Mouse (Mus musculus) adrenal gland, postnatal 36 days (tissue): ENCODE data around the gene Map3k20. TPM values are rescaled to one million over a fixed set of nuclear protein-coding genes. Genes with fewer than 3 reads are reported as not detected.
A peak's percentile ranks its signal among the peaks of the same experiment; 100 is the strongest.

Source experiments
- DNase-seq, 2 experiments: peaks; one replicate each; pipeline ENCODE4 v3.0.0; 2021; ENCODE audit warnings: mixed read lengths in 1 of 2
- long read RNA-seq, 2 experiments: library from polyadenylated mRNA; stranded (forward); transcript quantifications; one replicate each; pipeline ENCODE4 v2.0.0; 2021; ENCODE audit warnings: borderline sequencing depth in 2 of 2
- total RNA-seq, 2 experiments: library from RNA; stranded (reverse); gene quantifications; 2 replicates each; pipeline ENCODE4 v1.2.3; 2021

The Map3k20 gene
- total RNA-seq, result 10 to 100 TPM; 26.1 to 30.4 TPM
- long read RNA-seq, experiment 1, full-length matches to known transcripts, result 7 of 8 reads
- long read RNA-seq, experiment 1, partial matches to known transcripts, result 0 of 8 reads
- long read RNA-seq, experiment 1, other reads (novel, unspliced or antisense), result 1 of 8 reads
- long read RNA-seq, experiment 2, partial matches to known transcripts, result 0 of 2 reads
- long read RNA-seq, experiment 2, other reads (novel, unspliced or antisense), result 1 of 2 reads

GRCm38 (mm10) chr2:72285256-72285887, at the start of gene Map3k20:
TSS of gene Map3k20 (plus strand) at chr2:72285637.
- DNase-seq, result peak; percentile 82 to 88

- no peak for DNase-seq
These were observed 47.0 kb upstream of the Map3k20 start for GRCm38 (mm10) chr2:72238421-72238820.

- DNase-seq, result no peak
These were observed 46.5 kb upstream of the Map3k20 start for GRCm38 (mm10) chr2:72238925-72239324.

- DNase-seq, result no peak
These were observed 46.0 kb upstream of the Map3k20 start for GRCm38 (mm10) chr2:72239456-72239855.

GRCm38 (mm10) chr2:72239993-72240392, 45.4 kb upstream of the Map3k20 start:
- no peak for DNase-seq

- DNase-seq, result no peak
These were observed 44.7 kb upstream of the Map3k20 start for GRCm38 (mm10) chr2:72240691-72241090.

- DNase-seq, result peak in 1 of 2 experiments; percentile 44
These were observed 43.5 kb upstream of the Map3k20 start for GRCm38 (mm10) chr2:72241714-72242472.

- no peak for DNase-seq
These were observed 42.3 kb upstream of the Map3k20 start for GRCm38 (mm10) chr2:72242910-72243675.

- DNase-seq, result no peak
These were observed 39.8 kb upstream of the Map3k20 start for GRCm38 (mm10) chr2:72245631-72246030.

GRCm38 (mm10) chr2:72246376-72246775, 39.1 kb upstream of the Map3k20 start:
- DNase-seq, result no peak

- no peak for DNase-seq
These were observed 37.6 kb upstream of the Map3k20 start for GRCm38 (mm10) chr2:72247819-72248218.

- DNase-seq, result no peak
These were observed 32.6 kb upstream of the Map3k20 start for GRCm38 (mm10) chr2:72252510-72253505.

GRCm38 (mm10) chr2:72253882-72254281, 31.6 kb upstream of the Map3k20 start:
- DNase-seq, result no peak

GRCm38 (mm10) chr2:72254813-72255582, 30.4 kb upstream of the Map3k20 start:
- DNase-seq, result no peak

GRCm38 (mm10) chr2:72260704-72261103, 24.7 kb upstream of the Map3k20 start:
- DNase-seq, result no peak

GRCm38 (mm10) chr2:72262814-72263480, 22.5 kb upstream of the Map3k20 start:
- no peak for DNase-seq

GRCm38 (mm10) chr2:72267390-72267789, 18.0 kb upstream of the Map3k20 start:
- no peak for DNase-seq

- no peak for DNase-seq
These were observed 15.6 kb upstream of the Map3k20 start for GRCm38 (mm10) chr2:72269651-72270341.

- no peak for DNase-seq
These were observed 7.1 kb upstream of the Map3k20 start for GRCm38 (mm10) chr2:72278247-72278873.
